Mouse (Mus musculus) testis, postnatal 10 days (tissue): ENCODE data around the gene Gm20388.

Experiments used
- DNase-seq: peaks from one replicate; pipeline ENCODE4 v3.0.0; 2021; ENCODE audit warnings: low spot score

Gene Gm20388

GRCm38 (mm10) chr8:121740721-121741120 is 1830.1 kb downstream of the Gm20388 start:
- no peak for DNase-seq

GRCm38 (mm10) chr8:121749501-121749900 is 1838.9 kb downstream of the Gm20388 start:
- DNase-seq = no peak

- DNase-seq = no peak
Measured at GRCm38 (mm10) chr8:121750512-121750911, 1839.9 kb downstream of the Gm20388 start.

- DNase-seq = peak; percentile 88
Measured at GRCm38 (mm10) chr8:121751407-121751806, 1840.8 kb downstream of the Gm20388 start.

- DNase-seq = no peak
Measured at GRCm38 (mm10) chr8:121758470-121758869, 1847.8 kb downstream of the Gm20388 start.

- DNase-seq = no peak
Measured at GRCm38 (mm10) chr8:121760484-121760883, 1849.8 kb downstream of the Gm20388 start.

- peak; percentile 58 for DNase-seq
Measured at GRCm38 (mm10) chr8:121761480-121761879, 1850.8 kb downstream of the Gm20388 start.

- no peak for DNase-seq
Measured at GRCm38 (mm10) chr8:121762999-121763699, 1852.5 kb downstream of the Gm20388 start.

- no peak for DNase-seq
Measured at GRCm38 (mm10) chr8:121763700-121764013, 1853.0 kb downstream of the Gm20388 start.

- DNase-seq = no peak
Measured at GRCm38 (mm10) chr8:121765594-121766138, 1855.0 kb downstream of the Gm20388 start.

GRCm38 (mm10) chr8:121769095-121769494 is 1858.5 kb downstream of the Gm20388 start:
- DNase-seq = no peak

GRCm38 (mm10) chr8:121769621-121770020 is 1859.0 kb downstream of the Gm20388 start:
- no peak for DNase-seq

- DNase-seq = no peak
Measured at GRCm38 (mm10) chr8:121770845-121771752, 1860.5 kb downstream of the Gm20388 start.

GRCm38 (mm10) chr8:121773876-121774275 is 1863.2 kb downstream of the Gm20388 start:
- no peak for DNase-seq

GRCm38 (mm10) chr8:121782493-121782892 is 1871.9 kb downstream of the Gm20388 start:
- no peak for DNase-seq

GRCm38 (mm10) chr8:121786542-121786941 is 1875.9 kb downstream of the Gm20388 start:
- DNase-seq = no peak

- no peak for DNase-seq
Measured at GRCm38 (mm10) chr8:121788786-121789185, 1878.1 kb downstream of the Gm20388 start.

GRCm38 (mm10) chr8:121792159-121792558 is 1881.5 kb downstream of the Gm20388 start:
- DNase-seq = no peak

- no peak for DNase-seq
Measured at GRCm38 (mm10) chr8:121792627-121793026, 1882.0 kb downstream of the Gm20388 start.

GRCm38 (mm10) chr8:121794151-121794550 is 1883.5 kb downstream of the Gm20388 start:
- no peak for DNase-seq

- no peak for DNase-seq
Measured at GRCm38 (mm10) chr8:121795461-121795860, 1884.8 kb downstream of the Gm20388 start.

GRCm38 (mm10) chr8:121796406-121796805 is 1885.8 kb downstream of the Gm20388 start:
- DNase-seq = no peak

GRCm38 (mm10) chr8:121798401-121798800 is 1887.8 kb downstream of the Gm20388 start:
- DNase-seq = no peak
